Mouse (Mus musculus) Patski (cell line): Measurements from ENCODE around the gene Rap2a. TPM values are rescaled to one million over a fixed set of nuclear protein-coding genes. Genes with fewer than 3 reads are reported as not detected.
A peak's percentile ranks its signal among the peaks of the same experiment; 100 is the strongest.

Experiments
- ATAC-seq: fragments of 100-300 bp; one replicate; pipeline ENCODE4 v1.8.0; 2021
- CTCF ChIA-PET: fragments of 350-600 bp; sonication (Branson Sonifier 250); formaldehyde crosslinking; loops from one replicate; lab custom pipeline; 2022; ENCODE audit warnings: inconsistent platforms; lab: Charles Lee
- POLR2A ChIA-PET: fragments of 350-600 bp; sonication (Branson Sonifier 250); formaldehyde crosslinking; loops from one replicate; lab custom pipeline; 2022; ENCODE audit warnings: antibody characterized with exemption, inconsistent platforms; lab: Charles Lee
- DNase-seq: peaks from one replicate; pipeline ENCODE4 v3.0.0-alpha.2; 2011; ENCODE audit warnings: low read depth, low spot score
- H3K27me3 ChIP-seq: fragments of 371-371 bp; one replicate; pipeline ENCODE4 v1.5.1; 2021
- CTCF ChIP-seq: fragments of 100-300 bp; IDR thresholded peaks from one replicate; pipeline ENCODE4 v1.5.1; 2021
- in situ Hi-C: fragments of 300-500 bp; cut with MboI; formaldehyde crosslinking; loops from 3 replicates; pipeline ENCODE4 v1.11.1; 2018; ENCODE audit warnings: low pct_unique_long_range_greater_than_20kb, mixed read lengths
- polyA plus RNA-seq: library from polyadenylated mRNA; unstranded; gene quantifications from one replicate; pipeline ENCODE4 v1.2.3, GENCODE M21; 2021

Rap2a gene
- polyA plus RNA-seq, 1 experiment from 2014 or later = 9.5 TPM

DNA sequence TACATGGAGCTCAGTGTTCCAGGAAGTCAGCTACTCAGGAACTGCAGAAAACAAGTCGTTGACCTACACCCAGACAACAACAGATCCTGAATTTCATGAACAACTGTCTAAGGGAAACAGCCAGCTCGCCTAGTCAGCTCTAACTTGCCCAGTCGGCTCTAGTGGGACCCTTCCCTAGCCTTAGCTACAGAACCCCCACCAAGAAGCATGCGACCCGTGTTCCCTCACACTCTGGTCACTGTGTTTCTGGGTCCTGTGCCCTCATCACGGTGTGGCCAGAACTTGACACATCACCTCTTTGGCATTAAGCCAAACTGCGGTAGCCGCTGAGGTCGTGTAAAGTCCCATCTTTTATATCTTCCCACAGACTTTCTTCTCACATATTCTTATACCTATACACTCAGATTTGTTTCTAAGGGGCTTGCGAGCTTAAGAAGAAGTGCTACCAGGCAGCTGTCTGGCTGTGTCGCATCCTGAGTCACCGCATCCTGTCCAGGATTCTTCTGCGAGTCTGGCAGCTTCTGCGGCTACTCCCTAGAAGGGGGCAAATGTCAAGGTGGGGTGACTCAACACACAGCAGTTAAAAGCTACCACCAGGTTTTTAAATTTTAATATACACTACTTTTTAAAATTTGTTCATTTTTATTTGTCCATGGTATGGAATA is 9.0 kb upstream of the Rap2a start:
- in situ Hi-C loops = no loop called here
- no peak for DNase-seq
- no peak for ATAC-seq
- peaks cover 6% of the 10 kb centered on the region for H3K27me3 ChIP-seq
- ChIA-PET POLR2A (interaction anchor here (0.6 kb wide), 1 partner anchor 364 kb away, joined by 4 read pairs; no protein-coding TSS in a partner anchor), CTCF (interaction anchor here (0.6 kb wide), 1 partner anchor 386 kb away, joined by 3 read pairs; no protein-coding TSS in a partner anchor)
- TF ChIP-seq CTCF = no peak

- in situ Hi-C loops = loop anchor here (5.0 to 25.0 kb wide), 2 partner anchors 204 to 1636 kb away; partner anchors contain the start of gene Tm9sf2
- H3K27me3 ChIP-seq = no peaks in the 10 kb centered on the region
- DNase-seq = no peak
- POLR2A ChIA-PET = no interaction called here
- no peak for TF ChIP-seq CTCF
- ATAC-seq = no peak
- CTCF ChIA-PET = interaction anchor here (1.1 to 1.2 kb wide), 2 partner anchors 27 to 57 kb away, joined by 3 read pairs; no protein-coding TSS in a partner anchor
Observed at GRCm38 (mm10) chr14:120476186-120476697, 2.0 kb upstream of the Rap2a start.

GRCm38 (mm10) chr14:120477288-120477981 is 809 bp upstream of the Rap2a start:
- DNase-seq (peak; percentile 99), ATAC-seq (peak; percentile 93)
- CTCF ChIA-PET = no interaction called here
- in situ Hi-C loops = loop anchor here (5.0 to 25.0 kb wide), 2 partner anchors 205 to 1635 kb away; partner anchors contain the start of gene Tm9sf2
- TF ChIP-seq CTCF = no peak
- H3K27me3 ChIP-seq = no peaks in the 10 kb centered on the region
- POLR2A ChIA-PET = no interaction called here

GRCm38 (mm10) chr14:120478641-120479341 is 547 bp downstream of the Rap2a start:
- CTCF ChIA-PET = interaction anchor here (1.2 to 2.8 kb wide), 2 partner anchors 11 to 72 kb away, joined by 4 to 11 read pairs; no protein-coding TSS in a partner anchor
- DNase-seq = no peak
- POLR2A ChIA-PET = interaction anchor here (1.3 kb wide), 1 partner anchor 9 kb away, joined by 5 read pairs; no protein-coding TSS in a partner anchor
- TF ChIP-seq CTCF = no peak
- peak; percentile 13 for ATAC-seq
- in situ Hi-C loops = loop anchor here (5.0 to 25.0 kb wide), 2 partner anchors 206 to 1634 kb away; partner anchors contain the start of gene Tm9sf2
- no peaks in the 10 kb centered on the region for H3K27me3 ChIP-seq

DNA sequence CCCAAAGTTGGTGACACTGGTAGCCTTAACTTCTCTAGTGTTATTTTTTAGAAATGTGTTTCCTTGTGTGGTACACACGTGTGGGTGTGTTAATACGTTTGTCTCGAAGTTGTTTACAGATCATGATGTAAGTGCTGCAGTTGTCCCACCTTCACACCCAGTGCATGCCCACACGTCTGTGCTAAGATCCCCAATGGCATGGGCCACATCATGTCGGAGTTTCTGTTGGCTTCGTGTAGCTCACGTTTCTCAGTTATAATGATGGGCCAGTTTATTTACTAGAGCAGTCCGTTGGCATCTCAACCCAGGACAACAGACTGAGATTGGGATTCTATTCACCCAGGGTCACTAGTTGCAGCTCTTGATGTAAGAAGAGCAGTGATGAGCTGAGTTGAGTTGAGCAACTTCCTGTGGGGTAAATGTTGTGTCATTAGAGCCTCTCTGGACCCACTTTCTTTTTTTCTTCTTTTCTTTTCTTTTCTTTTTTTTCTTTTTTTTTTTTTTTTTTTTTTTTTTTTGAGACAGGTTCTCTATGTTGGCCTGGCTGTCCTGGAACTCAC is 2.2 kb downstream of the Rap2a start:
- in situ Hi-C loops = loop anchor here (25.0 kb wide), 1 partner anchor 1632 kb away; the partner anchor contains the start of gene Tm9sf2
- ChIA-PET POLR2A (interaction anchor here (1.0 kb wide), 1 partner anchor 10 kb away, joined by 5 read pairs; no protein-coding TSS in a partner anchor), CTCF (interaction anchor here (1.2 to 2.8 kb wide), 4 partner anchors 10 to 74 kb away, joined by 3 to 11 read pairs (median 4); no protein-coding TSS in a partner anchor)
- DNase-seq (no peak), ATAC-seq (no peak)
- H3K27me3 ChIP-seq = no peaks in the 10 kb centered on the region
- no peak for TF ChIP-seq CTCF

DNA sequence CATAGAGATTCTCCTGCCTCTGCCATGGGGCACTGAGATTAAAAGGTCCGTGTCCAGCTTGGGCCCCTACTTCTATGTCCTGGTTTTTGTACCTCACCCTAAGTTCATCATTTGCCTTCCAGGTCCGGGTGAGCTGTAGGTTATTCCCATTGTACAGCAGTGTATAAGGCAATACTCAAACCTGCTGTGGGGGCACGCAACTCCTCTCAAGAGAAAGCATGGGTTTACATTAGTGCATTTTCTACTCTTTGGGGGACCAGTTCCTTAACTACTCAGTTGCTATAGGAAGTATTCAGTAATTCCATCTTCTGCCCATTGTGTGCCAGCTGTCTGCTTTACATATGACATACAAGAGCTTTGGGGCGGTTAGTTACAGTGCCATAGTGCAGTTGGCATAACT is 2.7 kb downstream of the Rap2a start:
- TF ChIP-seq CTCF = no peak
- no peaks in the 10 kb centered on the region for H3K27me3 ChIP-seq
- ChIA-PET POLR2A (no interaction called here), CTCF (interaction anchor here (1.2 to 2.8 kb wide), 3 partner anchors 9 to 14 kb away, joined by 3 to 11 read pairs (median 4); no protein-coding TSS in a partner anchor)
- DNase-seq (no peak), ATAC-seq (no peak)
- in situ Hi-C loops = loop anchor here (25.0 kb wide), 1 partner anchor 1631 kb away; the partner anchor contains the start of gene Tm9sf2

DNA sequence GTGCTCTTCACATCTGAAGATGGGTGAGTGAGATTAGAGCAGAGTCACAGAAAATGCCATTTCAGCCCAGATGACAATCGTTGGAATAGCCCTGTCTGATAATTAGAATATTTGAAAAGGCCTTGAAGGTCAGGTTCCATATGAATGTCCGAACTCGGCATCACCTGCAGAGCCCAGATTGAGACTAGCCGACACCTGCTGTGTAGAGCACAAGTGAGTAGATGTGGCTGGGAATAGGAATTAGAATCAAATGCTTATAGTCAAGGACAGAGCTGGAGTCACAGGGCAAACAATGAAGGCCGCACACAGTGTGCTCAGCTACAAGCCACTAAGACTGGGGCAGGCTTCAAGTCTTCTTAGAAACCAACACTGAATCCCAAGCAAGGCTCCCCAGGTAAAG is 6.3 kb downstream of the Rap2a start:
- in situ Hi-C loops = loop anchor here (25.0 kb wide), 1 partner anchor 1628 kb away; the partner anchor contains the start of gene Tm9sf2
- H3K27me3 ChIP-seq = no peaks in the 10 kb centered on the region
- CTCF ChIA-PET = no interaction called here
- no peak for DNase-seq
- TF ChIP-seq CTCF = no peak
- POLR2A ChIA-PET = no interaction called here
- ATAC-seq = no peak

DNA sequence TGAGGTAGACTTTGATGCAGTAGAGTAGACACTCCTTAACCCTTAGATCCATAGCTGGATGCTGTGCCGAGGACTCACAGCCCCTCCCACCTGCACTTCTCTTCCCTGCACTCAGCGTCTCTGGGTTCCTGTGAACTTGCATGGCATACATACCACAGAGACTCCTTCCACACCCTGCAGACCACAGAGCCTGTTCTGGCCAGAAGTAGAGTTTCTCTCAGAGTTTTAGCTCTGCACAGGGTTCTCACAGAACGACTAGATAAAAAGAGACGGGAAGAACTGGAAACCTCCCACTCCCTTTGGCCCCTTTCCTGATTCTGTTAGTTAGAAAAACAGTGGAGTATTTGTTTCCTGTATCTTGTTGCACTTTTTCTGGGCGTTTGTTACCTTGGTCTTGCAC is 18.0 kb downstream of the Rap2a start:
- TF ChIP-seq CTCF = no peak
- POLR2A ChIA-PET = no interaction called here
- ATAC-seq (no peak), DNase-seq (no peak)
- no peaks in the 10 kb centered on the region for H3K27me3 ChIP-seq
- in situ Hi-C loops = loop anchor here (25.0 kb wide), 1 partner anchor 1616 kb away; the partner anchor contains the start of gene Tm9sf2
- CTCF ChIA-PET = no interaction called here

DNA sequence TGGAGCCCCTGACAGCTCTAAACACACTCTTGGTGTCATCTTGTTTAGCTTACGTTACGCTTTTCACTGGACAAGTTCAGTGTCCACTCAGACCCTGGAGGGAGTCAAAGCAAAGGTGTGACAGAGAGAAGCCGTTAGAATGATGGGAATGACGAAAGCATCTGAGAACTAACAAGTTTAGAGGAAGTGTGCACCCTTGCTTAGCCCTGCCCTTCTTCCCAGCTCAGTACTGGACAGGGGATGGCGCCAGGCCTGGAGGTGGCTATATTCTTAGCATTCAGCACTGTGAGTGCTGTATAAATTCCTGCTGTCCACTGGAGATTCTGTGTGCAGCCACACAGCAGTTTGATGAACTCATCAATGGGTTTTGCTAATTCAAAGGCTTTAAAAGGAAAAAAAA is 18.6 kb downstream of the Rap2a start:
- no peak for ATAC-seq
- TF ChIP-seq CTCF = no peak
- H3K27me3 ChIP-seq = no peaks in the 10 kb centered on the region
- no peak for DNase-seq
- POLR2A ChIA-PET = no interaction called here
- in situ Hi-C loops = loop anchor here (25.0 kb wide), 1 partner anchor 1615 kb away; the partner anchor contains the start of gene Tm9sf2
- CTCF ChIA-PET = no interaction called here
